Mouse (Mus musculus) heart, adult 2 months (tissue): ENCODE measurements around the gene Gm20390.

Source experiments
- CTCF ChIP-seq: fragments of 200-600 bp; IDR thresholded peaks from 2 replicates; pipeline ENCODE4 v1.8.1; 2022; ENCODE audit warnings: antibody characterized with exemption, mild to moderate bottlenecking, moderate library complexity
- EP300 ChIP-seq: fragments of 200-500 bp; IDR thresholded peaks from 2 replicates; pipeline ENCODE4 v1.6.1; 2011; ENCODE audit warnings: low read depth, low read length, control low read depth; ENCODE audit not compliant: insufficient read depth
- POLR2A ChIP-seq: fragments of 200-500 bp; IDR thresholded peaks from 2 replicates; pipeline ENCODE4 v1.6.1; 2011; ENCODE audit warnings: mild to moderate bottlenecking, low read depth, low read length, control low read depth; ENCODE audit not compliant: insufficient read depth

DNA sequence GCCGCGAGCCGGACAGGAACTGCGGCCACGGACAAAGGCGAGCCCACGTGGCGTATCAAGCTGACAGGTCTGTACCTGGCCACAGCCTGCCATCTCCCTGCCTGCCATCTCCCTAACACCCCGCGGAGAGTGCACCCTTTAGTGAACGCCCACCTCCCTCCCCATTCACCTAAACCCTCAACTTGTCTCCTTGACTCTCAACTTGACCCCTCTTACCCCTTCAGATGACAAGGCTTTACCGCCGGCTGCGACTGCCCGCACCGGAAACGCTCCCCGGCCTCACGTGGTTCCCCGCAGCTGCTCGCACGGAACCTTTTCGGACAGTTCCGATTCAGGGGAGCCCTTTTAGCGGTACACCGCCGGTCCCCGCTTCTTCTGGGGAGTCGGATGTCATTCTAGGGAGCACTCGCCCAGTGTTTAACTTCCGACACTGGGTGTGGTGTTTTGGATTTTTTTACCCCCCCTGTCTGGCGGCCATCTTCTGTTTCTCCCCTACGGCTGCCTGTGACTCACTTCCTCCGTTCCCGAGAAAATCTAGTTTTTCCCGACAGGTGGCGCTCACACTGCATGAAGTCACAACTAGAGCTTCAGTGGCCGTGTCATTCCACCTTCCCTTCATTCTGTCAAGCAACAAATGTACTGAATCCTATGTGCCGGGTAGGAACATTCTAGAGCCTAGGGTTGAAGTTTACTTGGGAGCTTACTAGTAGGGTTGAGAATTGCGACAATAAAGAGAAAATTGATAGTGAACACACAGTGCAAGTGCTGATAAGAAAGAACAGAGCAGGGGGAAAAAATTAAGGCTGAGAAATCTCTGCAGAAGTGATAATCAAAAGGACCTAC, at the start of gene Gm20390, which contains the start of gene Nme1:
- TF ChIP-seq POLR2A: peak; percentile 51
- peak; percentile 97 for TF ChIP-seq EP300
- TF ChIP-seq CTCF: peak; percentile 86
